Mouse (Mus musculus): ENCODE measurements around the gene Ift81.
A peak's percentile ranks its signal among the peaks of the same experiment; 100 is the strongest.

Ift81 gene

DNA sequence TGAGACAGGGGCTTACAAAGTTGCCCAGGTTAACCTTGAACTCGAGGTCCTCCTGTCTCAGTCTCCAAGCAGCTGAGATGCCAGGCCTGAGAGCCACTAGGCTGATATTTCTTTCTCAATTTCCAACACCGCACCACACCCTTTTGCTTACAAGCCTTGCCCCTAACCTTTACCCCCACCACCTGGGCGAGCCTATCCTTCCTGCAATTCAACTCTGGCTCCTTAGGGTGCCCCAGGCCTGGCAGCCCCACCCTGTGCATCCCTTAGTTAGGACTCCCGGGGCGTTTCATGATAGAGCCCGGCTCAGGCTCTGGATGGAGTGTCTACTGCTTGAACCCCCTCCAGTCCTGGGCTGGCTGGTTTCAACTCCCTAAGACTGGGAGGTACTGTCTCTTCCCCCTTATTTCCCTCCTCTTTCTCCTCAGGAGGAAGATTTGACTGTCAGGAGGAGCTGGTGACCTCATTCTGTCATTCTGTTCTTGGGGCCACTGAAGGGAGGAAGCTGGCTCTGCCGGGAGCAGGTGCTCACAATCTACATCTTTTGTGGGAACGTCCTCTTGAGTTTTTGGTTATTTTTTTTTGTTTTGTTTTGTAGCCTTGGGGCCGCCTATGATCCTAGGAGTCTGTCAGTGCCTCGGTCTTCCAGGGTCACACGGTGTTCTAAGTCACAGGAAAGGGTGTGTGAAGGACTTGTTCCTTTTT is 98.1 kb downstream of the Ift81 start:
- DNase-seq (ENCODE audit: low spot score in 2 of 2): no peak

DNA sequence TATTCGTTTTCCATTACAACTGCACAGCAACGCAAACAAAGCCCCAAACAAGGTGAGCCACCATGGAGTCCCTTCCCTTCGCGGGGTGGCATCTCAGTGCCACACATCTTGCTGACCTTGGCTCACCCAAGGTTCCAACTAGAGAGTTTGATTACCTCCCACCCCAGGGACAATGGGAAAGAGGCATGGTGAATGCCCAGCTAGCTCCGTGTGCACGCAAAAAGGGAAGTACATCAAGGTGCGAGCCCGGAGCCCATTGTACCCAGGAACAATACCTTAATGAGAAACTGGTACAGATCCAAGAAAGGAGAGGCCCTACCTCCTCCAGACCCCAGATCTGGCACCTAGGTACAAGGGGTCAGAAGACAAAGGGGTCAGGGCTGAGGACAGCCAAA is 100.2 kb downstream of the Ift81 start:
- no peak for DNase-seq (ENCODE audit: low spot score in 2 of 2)

DNA sequence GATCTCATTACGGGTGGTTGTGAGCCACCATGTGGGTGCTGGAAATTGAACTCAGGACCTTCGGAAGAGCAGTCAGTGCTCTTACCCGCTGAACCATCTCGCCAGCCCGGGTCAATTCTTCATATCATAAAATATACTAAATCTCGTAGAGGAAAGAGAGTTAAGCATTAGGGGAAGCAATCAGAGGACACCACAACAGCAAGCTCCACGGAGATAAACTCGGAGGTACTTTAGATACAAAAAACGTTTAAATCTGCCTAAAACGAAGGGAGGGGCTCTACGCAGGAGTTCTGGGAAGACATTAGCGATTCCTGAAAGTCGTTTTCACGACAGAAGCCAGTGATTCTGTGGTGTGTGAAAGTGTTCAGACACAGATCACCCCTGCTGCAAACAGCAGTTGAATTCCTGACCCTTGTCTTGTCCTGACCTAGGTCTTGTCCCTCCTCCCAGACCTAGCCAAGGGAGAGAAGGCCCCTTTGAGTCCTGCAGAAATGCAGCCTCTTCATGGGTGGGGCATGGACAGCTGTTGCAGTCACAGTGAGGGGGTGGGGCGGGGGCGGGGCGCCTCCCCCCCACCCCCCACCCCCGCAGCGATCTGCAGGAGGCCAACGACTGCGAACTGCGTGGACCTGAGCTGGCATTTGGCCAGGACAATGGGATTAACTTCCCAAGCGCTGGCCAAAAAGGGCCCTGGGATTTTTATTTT is 100.7 kb downstream of the Ift81 start:
- no peak for DNase-seq (ENCODE audit: low spot score in 2 of 2)

DNA sequence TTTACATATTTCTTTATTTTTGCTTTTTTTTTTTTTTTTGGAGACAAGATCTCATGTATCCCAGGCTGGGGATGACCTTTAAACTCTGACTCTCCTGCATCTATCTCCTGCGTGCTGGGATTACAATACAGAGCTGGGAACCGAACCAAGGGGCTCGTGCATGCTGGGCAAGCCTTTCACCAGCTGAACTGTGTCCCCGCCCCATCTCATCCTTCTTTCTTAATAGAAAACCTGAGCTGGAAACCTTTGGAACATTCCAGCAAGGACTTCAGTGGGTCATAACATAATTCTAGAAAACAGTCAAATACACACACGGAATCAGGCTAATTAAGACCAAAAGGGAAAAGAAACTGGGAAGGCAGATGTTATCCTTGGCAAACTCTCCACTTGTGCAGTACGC is 102.3 kb downstream of the Ift81 start:
- no peak for DNase-seq (ENCODE audit: low spot score in 2 of 2)

DNA sequence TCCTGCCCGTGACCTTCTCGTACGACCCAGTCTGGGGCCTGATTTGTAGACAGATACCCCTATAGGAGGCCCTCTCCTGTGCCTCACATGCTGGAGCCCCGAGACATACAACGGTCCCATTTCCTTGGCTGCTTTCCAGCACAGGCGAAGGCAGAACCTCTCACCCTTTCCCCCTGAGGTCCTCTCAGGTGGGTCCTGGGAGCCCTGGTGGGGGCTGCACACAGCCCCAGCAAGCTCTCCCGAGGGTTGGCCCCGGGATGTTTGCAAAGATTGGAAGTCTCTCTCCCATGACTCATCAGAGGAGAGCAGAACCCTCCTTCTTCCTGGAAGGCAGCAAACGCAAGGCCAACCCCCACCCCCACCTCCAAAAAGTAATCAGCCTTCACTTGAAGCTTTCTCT is 102.9 kb downstream of the Ift81 start:
- DNase-seq (ENCODE audit: low spot score in 2 of 2): no peak

DNA sequence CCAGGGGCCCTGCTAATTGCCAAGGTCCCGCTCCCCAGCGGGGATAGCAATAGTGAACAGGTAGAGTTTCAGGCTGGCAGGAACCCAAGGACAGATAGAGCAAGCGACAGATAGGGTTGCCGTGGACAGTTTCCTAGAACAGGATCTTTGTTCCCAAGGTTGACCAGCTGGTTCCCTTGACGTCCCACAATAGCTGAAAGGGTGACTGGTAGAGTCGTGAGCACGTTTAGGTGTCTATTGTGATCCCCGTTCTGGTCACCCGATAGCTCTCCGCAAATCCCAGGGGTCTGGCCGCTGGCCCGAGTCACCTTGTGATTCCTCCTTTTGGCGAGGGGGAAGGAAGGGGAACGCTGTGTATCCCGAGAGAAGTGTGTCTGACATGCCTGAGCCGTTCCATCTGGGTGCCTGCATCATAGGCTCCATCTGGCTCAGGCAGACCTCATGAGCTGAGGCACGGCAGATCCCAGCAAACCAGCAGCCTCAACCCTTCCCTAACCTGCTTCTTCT is 103.6 kb downstream of the Ift81 start:
- DNase-seq (ENCODE audit: low spot score in 2 of 2): no peak

DNA sequence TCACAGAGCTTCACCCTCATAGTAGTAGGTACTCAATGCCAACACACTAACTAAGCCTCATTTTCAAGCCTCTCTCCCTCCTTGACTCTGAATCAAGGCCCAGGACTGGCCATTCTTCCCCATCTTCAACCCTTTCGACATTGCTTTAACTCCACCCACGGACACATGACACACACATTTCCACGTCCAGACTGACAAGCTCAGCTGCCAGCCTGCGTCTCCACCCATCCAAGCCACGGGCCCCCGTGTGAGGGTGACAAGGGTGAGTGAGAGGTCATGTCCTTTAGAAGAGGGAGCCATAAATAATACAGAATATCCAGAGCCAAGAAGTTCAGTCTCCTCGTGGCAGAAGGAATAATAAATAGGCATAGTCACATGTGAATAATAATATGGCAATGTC is 104.7 kb downstream of the Ift81 start:
- no peak for DNase-seq (ENCODE audit: low spot score in 2 of 2)

DNA sequence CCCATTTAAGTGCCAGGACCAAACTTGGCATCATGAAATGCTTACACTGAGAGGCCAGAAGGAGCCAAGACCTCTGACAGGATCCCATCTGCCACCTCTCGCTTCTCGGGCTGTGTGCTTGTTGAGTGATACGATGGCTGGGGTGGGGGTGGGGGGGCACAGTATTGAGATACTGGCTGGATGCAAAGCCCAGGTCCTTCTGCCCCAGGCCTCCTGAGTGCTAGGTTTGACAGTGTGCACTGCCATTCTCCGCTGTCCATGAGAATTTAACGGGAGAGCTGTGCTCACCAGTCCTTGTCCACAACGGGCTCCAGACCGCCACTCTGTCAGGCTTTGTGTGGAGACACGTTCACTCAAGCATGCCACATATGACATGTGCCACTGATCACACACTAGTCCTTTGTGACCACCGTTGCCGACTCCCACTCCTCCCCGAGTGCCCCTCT is 105.4 kb downstream of the Ift81 start:
- no peak for DNase-seq (ENCODE audit: low spot score in 2 of 2)

DNA sequence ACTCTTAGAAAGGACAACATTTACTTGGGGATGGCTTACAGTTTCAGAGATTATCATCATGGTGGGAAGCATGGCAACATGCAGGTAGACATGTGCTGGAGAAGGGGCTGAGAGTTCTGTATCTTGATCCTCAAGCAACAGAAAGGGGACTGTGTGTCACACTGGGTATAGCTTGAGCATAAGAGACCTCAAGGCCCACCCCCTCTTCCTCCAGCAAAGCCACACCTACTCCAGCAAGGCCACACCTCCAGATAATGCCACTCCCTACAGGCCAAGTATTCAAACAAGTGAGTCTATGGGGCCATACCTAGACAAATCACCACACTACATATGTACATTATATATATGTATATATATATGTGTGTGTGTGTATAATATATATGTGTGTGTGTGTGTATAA is 106.9 kb downstream of the Ift81 start:
- DNase-seq (ENCODE audit: low spot score in 2 of 2): no peak

DNA sequence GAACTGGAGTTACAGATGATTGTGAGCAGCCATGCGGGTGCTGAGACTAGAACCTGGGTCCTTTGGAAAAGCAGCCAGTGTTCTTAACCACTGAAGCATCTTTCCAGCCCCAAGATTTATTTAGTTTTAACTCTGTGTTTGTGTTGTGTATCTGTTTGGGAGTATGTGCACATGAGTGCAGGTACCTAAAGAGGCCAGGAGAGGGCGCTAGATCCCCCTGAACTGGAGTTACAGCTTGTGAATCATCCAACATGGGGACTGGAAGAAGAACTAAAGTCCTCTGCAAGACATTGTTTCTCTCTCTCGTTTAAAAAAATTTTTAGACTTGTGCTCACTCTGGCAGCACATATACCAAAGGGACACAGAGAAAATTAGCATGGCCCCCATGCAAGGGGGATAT is 107.9 kb downstream of the Ift81 start:
- DNase-seq (ENCODE audit: low spot score in 2 of 2): no peak

DNA sequence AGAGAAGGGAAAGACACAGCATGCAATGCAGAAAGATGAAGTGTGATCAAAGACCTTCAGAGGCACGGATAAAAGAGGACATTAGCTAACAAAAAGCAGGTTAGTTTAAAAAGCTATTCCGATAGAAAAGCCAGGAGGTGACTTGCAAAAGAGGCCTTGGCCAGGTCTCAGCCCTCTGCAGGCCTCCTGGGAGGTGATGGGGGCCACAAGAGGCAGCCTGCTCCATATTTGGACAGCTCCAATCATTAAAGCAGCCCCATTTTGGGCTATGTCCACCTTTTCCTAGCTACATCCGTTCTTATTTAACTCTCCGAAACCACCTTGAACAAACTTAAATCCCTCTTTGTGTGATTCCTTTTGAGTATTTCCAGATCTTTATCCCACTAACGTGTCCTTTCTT is 108.8 kb downstream of the Ift81 start:
- DNase-seq (ENCODE audit: low spot score in 2 of 2): no peak

DNA sequence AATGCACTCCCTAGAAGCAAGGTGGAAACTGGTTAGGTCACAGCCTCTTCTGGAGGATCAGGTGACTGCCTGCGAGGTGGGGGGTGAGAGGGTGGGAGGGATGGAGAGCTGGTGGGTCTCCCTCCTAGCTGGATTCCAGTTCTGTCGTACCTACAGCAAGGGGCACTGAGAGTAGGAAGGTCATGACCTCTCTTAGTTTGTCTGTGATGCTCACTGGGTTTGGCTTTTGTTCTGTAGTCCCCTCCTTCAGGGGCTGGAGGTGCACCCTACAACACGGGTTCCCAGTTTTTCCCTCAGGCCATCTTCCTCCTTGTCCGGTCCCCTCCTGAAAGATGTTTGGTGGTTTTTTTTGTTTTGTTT is 110.6 kb downstream of the Ift81 start:
- DNase-seq (ENCODE audit: low spot score in 2 of 2): no peak

DNA sequence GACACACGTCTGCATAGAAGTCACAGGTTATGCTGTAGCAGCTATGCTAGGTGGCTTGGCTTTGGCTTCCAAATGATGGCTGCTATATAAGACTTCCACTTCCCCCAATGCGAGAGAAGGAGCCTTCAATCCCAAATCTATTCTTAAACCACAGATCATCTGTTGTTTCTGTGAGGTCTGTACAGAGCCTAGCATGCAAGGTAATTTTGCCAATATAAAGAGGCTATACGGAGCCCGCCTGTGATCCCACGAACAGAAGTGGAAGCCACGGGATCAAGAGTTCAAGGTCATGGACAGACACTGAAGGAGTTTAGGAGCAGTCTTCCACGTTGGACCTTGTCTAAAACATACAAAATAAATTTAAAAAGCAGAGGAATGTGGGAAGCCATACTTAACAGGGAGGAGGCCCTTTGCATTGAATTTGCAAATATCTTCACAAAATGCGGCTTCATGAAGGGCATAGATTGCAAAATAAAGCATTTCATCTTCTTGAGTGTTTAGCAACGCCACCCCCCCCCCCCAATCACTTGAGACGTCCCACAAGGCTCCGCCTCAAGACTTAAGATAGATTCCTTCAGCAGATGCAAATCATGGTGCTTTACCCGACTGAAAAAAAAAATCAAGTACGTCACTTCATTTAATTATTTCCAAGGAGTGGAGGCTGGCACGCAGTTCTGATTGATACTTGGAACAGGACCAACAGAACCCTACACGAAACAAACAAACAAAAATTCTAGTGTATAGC is 111.1 kb downstream of the Ift81 start:
- DNase-seq (ENCODE audit: low spot score in 2 of 2): no peak

DNA sequence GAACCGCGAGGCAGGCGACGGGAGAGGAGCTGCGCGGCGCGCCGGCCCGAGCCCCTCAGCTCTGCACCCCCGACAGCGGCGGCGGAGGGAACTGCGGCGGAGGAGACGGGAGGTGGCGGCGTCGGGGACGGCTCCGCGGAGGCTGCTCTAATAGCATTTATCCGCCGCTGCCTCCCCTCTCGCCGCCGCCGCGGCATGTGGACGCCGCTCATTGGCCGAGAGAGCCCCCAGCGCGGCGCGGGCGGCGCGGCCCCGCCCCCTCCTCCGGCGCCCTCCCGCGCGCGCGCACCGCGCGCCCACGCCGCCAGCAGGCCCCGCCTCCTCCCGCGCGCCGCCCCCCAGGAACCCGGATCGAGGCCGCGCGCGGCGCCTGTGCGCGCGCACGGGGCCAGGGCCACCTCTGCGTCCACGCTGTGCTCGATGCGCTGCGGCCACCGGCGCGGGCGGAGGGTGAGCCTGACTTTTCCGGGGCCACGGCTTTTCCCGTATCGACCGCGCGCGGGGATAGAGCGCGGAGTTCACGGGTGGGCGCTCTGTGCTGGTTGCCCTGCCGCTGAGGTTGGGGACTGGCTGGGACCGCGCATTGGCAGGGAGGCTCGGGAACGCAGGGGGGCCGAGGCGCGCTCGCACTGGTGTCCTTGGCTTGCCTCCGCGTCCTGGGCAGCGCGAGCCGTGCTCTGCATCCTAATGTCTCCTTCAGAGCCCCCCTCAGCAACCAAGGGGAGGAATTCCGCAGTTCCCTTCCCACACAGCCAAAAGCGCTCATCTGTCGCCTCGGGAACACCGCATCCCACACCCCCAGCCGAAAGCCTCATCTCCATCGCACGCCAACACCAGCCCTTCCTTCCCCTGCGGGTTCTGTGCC is 112.0 kb downstream of the Ift81 start, which contains the start of gene Atp2a2:
TSS of gene Atp2a2 (minus strand) at position 149 of the 865 bp plus-strand sequence.
- DNase-seq (ENCODE audit: low spot score in 2 of 2): peak; percentile 90 to 96

DNA sequence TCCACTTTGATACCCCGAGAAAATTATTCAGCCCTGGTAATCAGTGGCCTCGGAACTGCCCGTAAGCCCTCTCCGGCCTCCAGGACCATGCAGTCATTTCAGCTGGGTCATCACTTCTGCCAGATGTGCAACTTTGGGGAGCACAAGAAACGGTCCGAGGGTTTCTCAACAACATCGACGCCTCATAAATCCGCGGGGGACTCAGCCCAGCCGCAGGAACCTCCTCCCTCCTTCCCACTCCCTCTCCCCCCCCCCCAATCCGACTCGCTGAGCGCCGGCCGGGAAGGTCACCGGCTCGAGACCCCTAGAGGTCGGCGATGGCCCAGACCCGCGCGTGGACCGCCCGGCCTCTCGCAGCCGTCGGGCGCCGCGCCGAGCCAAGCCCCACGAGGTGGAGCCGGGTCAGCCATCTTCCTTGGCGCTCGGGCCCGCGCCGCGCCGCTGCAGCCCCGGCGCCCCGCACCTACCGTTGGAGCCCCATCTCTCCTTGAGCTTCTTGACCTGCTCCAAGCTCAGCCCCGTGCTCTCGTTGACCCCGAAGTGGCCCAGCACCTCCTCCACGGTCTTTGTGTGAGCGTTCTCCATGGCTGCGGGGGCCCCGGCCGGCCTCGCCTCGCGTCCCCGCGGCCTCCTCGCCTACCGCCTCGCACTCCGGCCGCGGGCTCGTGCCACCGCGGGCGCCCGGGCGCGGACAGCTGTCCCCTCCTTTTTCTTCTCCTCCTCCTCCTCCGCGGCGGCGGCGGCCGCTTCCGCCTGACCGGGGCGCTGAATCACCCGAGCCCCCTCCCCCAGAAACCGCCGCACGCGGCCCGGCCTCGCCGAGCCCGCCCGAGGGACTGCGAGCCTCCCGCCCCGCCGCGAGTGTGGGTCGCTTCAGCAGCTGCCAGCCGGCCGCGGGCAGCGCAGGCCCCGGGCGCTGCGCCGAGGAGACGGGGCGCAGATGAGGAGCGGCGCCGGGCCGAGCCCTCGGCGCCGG is 112.9 kb downstream of the Ift81 start:
- DNase-seq (ENCODE audit: low spot score in 2 of 2): peak; percentile 62 to 87

DNA sequence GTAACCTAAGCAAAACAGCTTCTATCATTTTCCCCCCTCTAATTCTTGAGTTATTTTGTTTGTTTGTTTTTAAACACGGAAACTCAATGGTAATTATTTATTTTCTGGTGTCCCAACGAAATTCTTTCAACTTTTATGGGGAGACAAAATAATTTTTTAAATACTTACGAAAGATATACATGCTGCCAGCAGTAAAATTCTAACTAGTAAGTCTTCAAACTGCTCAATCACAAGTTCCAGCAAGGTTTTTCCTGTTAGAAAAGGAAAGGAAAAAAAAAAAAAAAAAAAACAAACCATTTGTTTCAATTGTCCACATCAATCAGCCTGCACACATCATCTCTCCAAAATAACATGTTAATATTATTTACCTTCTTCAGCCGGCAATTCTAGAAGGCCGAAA is 113.8 kb downstream of the Ift81 start:
- DNase-seq (ENCODE audit: low spot score in 2 of 2): no peak
